Mouse (Mus musculus) lung, adult 2 months (tissue): ENCODE measurements around the gene Adnp.

Experiments
- CTCF ChIP-seq: fragments of 200-500 bp; IDR thresholded peaks from 2 replicates; pipeline ENCODE4 v1.5.1; 2011; ENCODE audit warnings: mild to moderate bottlenecking, low read length, control low read depth; ENCODE audit not compliant: insufficient read depth
- POLR2A ChIP-seq: fragments of 200-500 bp; IDR thresholded peaks from 2 replicates; pipeline ENCODE4 v1.6.1; 2011; ENCODE audit warnings: low read depth, mild to moderate bottlenecking, control low read depth, low read length, borderline replicate concordance; ENCODE audit errors: extremely low read depth

- TF ChIP-seq CTCF (no peak), POLR2A (no peak)
Observed at GRCm38 (mm10) chr2:168223326-168223725, 16.4 kb upstream of the Adnp start.
